Mouse (Mus musculus): ENCODE results near the gene Hist1h3g. TPM values are rescaled to one million over a fixed set of nuclear protein-coding genes. Genes with fewer than 3 reads are reported as not detected.
A peak's percentile ranks its signal among the peaks of the same experiment; 100 is the strongest.
"Not testable (repeated sequence)": the region's sequence is repeated elsewhere in the genome, so short reads cannot be mapped to it uniquely, and the experiment has no call there.

Hist1h3g gene
- polyA plus RNA-seq, 1 experiment from 2014 or later: not detected

GRCm38 (mm10) chr13:23523976-23524375 lies 11.2 kb upstream of the Hist1h3g start:
- no peaks in the 10 kb centered on the region for H3K79me2 ChIP-seq (ENCODE audit: inconsistent target)
- no peak overlapping the region for H3K4me3 ChIP-seq (ENCODE audit: inconsistent target)
- 45% methylated on average over 5 of the region's 5 CpGs for WGBS (ENCODE audit: missing documents)

DNA sequence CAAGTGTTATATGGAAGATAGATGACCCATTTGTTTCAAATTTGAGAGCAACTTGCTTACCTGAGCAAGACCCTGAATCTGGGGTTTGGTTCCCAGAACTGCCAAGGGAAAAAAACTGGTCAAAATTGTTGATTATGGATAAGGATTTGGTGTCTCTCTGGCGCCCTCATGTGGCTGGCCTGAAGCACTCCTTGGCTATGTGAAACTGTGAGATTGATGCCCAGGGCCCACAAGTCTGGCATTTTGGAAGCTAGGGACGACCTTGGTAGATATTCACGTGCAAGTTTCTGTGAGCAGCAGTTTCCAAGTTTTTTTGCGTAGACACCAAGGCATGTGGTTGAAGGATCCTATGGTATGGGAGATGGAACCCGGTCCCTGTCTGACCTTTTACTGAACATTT lies 10.6 kb upstream of the Hist1h3g start:
- 18% methylated on average over 5 of the region's 5 CpGs for WGBS (ENCODE audit: missing documents)
- H3K36me3 ChIP-seq (ENCODE audit: inconsistent target): no peaks in the 10 kb centered on the region
- no peaks in the 10 kb centered on the region for H3K79me2 ChIP-seq (ENCODE audit: inconsistent target)
- no peak overlapping the region for H3K4me3 ChIP-seq (ENCODE audit: inconsistent target)
- H3K27ac ChIP-seq: no peak overlapping the region

More at GRCm38 (mm10) chr13:23523976-23524375, 11.2 kb upstream of the Hist1h3g start:
- no peaks in the 10 kb centered on the region for H3K36me3 ChIP-seq (ENCODE audit: inconsistent target)
- no peak overlapping the region for H3K27ac ChIP-seq

GRCm38 (mm10) chr13:23525901-23526300 lies 9.3 kb upstream of the Hist1h3g start:
- no peak overlapping the region for H3K27ac ChIP-seq
- H3K79me2 ChIP-seq (ENCODE audit: inconsistent target): no peaks in the 10 kb centered on the region
- 6% methylated on average over 10 of the region's 10 CpGs for WGBS (ENCODE audit: missing documents)
- peak overlapping the region; percentile 27; the same call in 1 of the 2 replicates for H3K4me3 ChIP-seq (ENCODE audit: inconsistent target)
- H3K36me3 ChIP-seq (ENCODE audit: inconsistent target): no peaks in the 10 kb centered on the region

DNA sequence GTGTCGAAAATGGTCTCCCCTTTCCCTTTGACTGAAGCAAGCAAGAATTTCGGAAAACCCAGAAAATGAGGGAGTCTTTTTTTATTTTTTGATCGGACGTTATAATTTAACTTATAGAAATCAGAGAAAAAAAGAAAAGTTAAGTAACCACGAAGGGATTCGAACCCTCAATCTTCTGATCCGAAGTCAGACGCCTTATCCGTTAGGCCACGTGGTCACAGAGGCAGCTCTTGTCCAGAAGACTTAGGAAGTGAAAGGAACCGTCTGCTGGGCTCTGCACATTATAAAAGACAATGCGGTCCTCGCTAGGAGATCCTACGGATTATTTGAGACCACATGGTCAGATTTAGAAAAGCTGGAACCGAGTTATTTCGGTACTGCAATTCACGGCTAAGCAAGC lies 8.9 kb upstream of the Hist1h3g start:
- 1% methylated on average over 15 of the region's 17 CpGs for WGBS (ENCODE audit: missing documents)
- H3K79me2 ChIP-seq (ENCODE audit: inconsistent target): no peaks in the 10 kb centered on the region
- no peaks in the 10 kb centered on the region for H3K36me3 ChIP-seq (ENCODE audit: inconsistent target)
- H3K27ac ChIP-seq: no peak overlapping the region
- H3K4me3 ChIP-seq (ENCODE audit: inconsistent target): peak overlapping the region; percentile 27

- Histone ChIP-seq H3K36me3 (ENCODE audit: inconsistent target) (no peaks in the 10 kb centered on the region), H3K4me3 (ENCODE audit: inconsistent target) (no peak overlapping the region), H3K79me2 (ENCODE audit: inconsistent target) (no peaks in the 10 kb centered on the region), H3K27ac (no peak overlapping the region)
- WGBS (ENCODE audit: missing documents): 93% methylated on average over 5 of the region's 5 CpGs
Measured at GRCm38 (mm10) chr13:23529005-23529404, 6.2 kb upstream of the Hist1h3g start.

- H3K27ac ChIP-seq: peak overlapping the region; percentile 91; the same call in 1 of the 2 replicates
- 26% methylated on average over 2 of the region's 2 CpGs for WGBS (ENCODE audit: missing documents)
- peak overlapping the region; percentile 58 for H3K4me3 ChIP-seq (ENCODE audit: inconsistent target)
Measured at GRCm38 (mm10) chr13:23529480-23530165, 5.6 kb upstream of the Hist1h3g start.

GRCm38 (mm10) chr13:23530181-23530900 lies 4.9 kb upstream of the Hist1h3g start:
- Histone ChIP-seq H3K79me2 (ENCODE audit: inconsistent target) (no peaks in the 10 kb centered on the region), H3K27ac (peak overlapping the region; percentile 91), H3K4me3 (ENCODE audit: inconsistent target) (peak overlapping the region; percentile 58), H3K36me3 (ENCODE audit: inconsistent target) (no peaks in the 10 kb centered on the region)
- 2% methylated on average over 20 of the region's 20 CpGs for WGBS (ENCODE audit: missing documents)

More at GRCm38 (mm10) chr13:23529480-23530165, 5.6 kb upstream of the Hist1h3g start:
- no peaks in the 10 kb centered on the region for H3K79me2 ChIP-seq (ENCODE audit: inconsistent target)
- no peaks in the 10 kb centered on the region for H3K36me3 ChIP-seq (ENCODE audit: inconsistent target)

- Histone ChIP-seq H3K36me3 (ENCODE audit: inconsistent target) (no peaks in the 10 kb centered on the region), H3K4me3 (ENCODE audit: inconsistent target) (peak within 1 kb of the TSS; percentile 58), H3K79me2 (ENCODE audit: inconsistent target) (no peaks in the 10 kb centered on the region), H3K27ac (peak within 1 kb of the TSS; percentile 91)
- under 1% methylated on average over 50 of the region's 70 CpGs for WGBS (ENCODE audit: missing documents)
Measured at GRCm38 (mm10) chr13:23530901-23531875, 4.0 kb upstream of the Hist1h3g start, which contains the start of gene Hist1h4h. Gene Hist1h4h, plus strand, starts transcription at chr13:23531050.

GRCm38 (mm10) chr13:23532262-23533075 lies 2.8 kb upstream of the Hist1h3g start:
- H3K27ac ChIP-seq: peak overlapping the region; percentile 91
- 36% methylated on average over 9 of the region's 9 CpGs for WGBS (ENCODE audit: missing documents)
- no peaks in the 10 kb centered on the region for H3K36me3 ChIP-seq (ENCODE audit: inconsistent target)
- peak overlapping the region; percentile 37 for H3K4me3 ChIP-seq (ENCODE audit: inconsistent target)
- no peaks in the 10 kb centered on the region for H3K79me2 ChIP-seq (ENCODE audit: inconsistent target)

DNA sequence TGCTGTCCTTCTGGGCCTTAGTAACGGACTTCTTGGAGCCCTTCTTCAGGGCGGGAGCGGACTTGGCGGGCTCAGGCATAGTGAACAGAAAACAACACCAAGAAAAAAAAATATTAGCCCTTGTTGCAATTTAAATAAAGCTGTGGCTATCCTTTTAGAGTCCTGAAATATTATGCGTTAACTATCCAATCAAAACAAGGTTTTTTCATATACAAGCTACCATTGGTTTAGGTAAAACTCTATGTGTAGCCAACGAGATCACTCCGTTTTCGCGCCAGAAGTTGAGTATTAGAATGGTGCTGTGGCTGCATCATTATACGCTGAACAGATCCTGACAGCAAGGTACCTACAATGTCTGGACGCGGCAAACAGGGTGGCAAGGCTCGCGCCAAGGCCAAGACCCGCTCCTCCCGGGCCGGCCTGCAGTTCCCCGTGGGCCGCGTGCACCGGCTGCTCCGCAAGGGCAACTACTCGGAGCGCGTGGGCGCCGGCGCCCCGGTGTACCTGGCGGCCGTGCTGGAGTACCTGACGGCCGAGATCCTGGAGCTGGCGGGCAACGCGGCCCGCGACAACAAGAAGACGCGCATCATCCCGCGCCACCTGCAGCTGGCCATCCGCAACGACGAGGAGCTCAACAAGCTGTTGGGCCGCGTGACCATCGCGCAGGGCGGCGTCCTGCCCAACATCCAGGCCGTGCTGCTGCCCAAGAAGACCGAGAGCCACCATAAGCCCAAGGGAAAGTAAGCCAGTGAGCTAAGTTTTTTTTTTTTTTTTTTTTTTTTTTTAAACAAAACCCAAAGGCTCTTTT lies 1.5 kb upstream of the Hist1h3g start, which contains the start of gene Hist1h2af:
Gene Hist1h2af (plus strand): TSS at position 347 of the 808 bp plus-strand sequence.
- H3K36me3 ChIP-seq (ENCODE audit: inconsistent target); H3K79me2 ChIP-seq (ENCODE audit: inconsistent target): not testable (repeated sequence)
- WGBS (ENCODE audit: missing documents): 4% methylated on average over 12 of the region's 53 CpGs
- peak within 1 kb of the TSS; percentile 91 for H3K27ac ChIP-seq
- peak within 1 kb of the TSS; percentile 41 for H3K4me3 ChIP-seq (ENCODE audit: inconsistent target)

DNA sequence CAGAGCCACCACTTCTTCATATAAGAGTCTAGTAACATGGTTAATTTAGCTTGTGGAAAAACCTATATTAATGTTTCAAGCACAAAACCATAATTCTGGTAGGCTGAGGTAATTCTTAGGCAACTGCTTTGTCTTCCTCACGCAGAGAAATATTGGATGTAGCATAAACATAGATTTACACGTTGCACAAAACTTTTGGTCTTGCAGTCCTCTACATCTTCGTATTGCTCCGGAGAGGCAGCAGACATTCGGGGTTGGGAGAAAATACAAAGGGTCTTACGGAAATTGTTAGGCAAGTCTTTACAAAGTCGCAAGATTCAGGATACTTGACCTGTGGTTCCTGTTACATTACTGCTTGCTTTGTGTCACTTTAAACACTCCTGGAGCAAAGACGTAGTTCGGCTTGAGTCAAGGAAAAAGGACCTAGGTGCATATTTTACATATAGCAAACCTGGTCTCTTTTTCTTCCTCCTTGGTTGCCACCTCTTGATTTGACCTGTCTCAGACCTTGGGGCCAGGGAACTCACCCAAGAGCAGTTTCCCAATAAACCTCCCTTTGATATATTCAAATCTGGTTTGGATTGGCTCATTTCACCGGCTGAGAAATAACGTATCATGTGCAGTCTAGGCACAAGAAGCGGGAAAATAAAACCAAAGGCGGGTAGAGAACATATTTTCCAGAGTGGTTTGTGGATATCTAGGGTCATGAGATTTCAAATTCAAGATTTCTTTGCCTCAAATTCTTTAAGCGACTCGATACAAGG lies 672 bp upstream of the Hist1h3g start:
- 1% methylated on average over 15 of the region's 15 CpGs for WGBS (ENCODE audit: missing documents)
- Histone ChIP-seq H3K4me3 (ENCODE audit: inconsistent target) (peak overlapping the region; percentile 41), H3K79me2 (ENCODE audit: inconsistent target) (no peaks in the 10 kb centered on the region), H3K36me3 (ENCODE audit: inconsistent target) (no peaks in the 10 kb centered on the region), H3K27ac (peak overlapping the region; percentile 89)

DNA sequence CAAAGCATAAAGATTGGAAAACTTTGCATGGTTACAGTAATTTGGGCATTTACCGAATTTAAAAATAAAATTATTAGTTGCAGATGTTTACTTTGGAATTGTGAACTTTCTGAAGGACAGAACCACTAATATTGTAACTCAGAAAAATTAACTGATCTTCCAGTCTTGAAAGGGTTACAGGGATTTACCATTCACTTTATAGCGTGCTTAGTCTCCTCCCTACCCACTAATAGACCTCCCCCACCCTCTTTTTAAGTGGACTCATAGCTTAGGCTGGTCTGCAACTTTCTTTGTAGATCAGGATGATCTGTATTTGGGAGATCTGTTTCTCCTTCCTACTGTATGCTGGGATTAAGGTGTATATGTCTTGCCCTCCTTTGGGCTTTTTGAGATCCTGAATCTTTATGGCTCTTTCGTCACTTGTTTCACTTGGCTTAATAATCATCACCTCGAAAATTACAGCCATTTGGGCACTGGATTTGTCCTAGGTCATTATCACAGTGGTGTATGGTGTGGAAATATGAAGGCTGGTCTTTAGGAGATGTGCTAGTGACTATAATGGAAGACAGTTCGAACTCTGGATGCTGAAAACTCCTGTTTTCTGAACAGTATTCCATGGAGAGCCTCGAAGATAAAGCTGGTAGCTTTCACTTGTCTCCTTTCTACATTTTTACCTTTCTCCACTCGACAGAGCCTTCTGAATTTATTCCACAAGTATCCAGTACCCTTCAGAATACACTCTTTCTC lies 1.0 kb downstream of the Hist1h3g start:
- Histone ChIP-seq H3K27ac (peak overlapping the region; percentile 51), H3K79me2 (ENCODE audit: inconsistent target) (no peaks in the 10 kb centered on the region), H3K4me3 (ENCODE audit: inconsistent target) (peak overlapping the region; percentile 39), H3K36me3 (ENCODE audit: inconsistent target) (no peaks in the 10 kb centered on the region)
- 45% methylated on average over 7 of the region's 7 CpGs for WGBS (ENCODE audit: missing documents)

Data from macrophage (primary cell).